Mouse (Mus musculus) retina, postnatal 1 day (tissue): ENCODE results near the gene Col6a4.
A peak's percentile ranks its signal among the peaks of the same experiment; 100 is the strongest.

Source experiments
- DNase-seq: peaks from one replicate; pipeline ENCODE4 v3.0.0-alpha.2; 2012

Gene Col6a4

GRCm38 (mm10) chr9:106071651-106072050 is 24.9 kb downstream of the Col6a4 start:
- DNase-seq = no peak

DNA sequence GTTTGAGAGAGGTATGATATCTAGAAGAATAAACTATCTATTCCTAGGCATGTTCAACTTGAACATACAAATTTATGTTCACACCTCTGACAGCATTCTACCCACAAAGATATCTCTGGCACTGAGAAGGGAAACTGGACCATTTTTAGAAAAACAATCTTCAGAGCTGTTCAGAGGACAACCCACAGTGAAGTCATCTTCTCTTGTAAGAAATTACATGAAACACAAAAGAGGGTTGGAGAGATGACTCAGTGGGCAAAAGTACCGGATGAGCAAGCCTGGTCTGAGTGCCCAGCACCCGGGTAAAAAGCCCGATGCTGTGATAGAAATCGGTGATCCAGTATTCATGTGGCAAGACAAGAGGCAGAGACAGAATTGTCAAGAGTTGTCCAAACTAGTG is 43.1 kb downstream of the Col6a4 start:
- no peak for DNase-seq

- DNase-seq = peak; percentile 16
Measured at GRCm38 (mm10) chr9:106043921-106044503, 52.6 kb downstream of the Col6a4 start.

DNA sequence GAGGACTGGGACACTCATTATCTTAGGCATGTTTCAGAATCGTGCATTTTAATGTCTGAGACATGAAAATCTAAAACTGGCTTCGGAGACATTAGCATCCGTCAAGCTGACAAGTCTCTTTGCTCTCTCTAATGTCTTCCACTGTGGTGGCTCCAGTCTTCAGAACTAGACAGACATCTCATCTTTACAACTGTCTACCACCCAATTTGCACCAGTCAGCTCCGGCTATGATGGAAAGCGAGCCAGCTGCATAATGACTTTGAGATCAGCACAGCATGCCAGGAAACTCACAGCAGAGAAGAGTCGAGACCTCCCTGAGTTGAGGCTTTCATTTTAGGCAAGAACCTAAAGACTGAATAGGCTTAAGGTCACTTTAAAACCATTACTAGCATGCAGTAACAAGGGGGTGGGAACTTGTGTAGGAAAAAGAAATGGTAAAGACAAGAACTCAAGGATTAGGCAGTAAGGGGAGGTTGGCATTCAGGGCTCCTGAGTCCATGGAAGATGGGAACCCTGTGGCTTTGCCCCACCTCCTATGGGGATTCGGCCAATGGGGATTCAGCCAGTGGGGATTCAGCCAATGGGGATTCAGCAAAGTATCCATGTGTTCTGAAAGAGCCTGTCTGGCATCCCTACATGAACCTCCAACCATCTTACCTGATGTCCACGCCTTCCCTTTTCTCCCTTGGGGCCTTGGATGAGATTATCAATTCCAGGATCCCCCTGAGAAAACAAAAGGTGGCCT is 56.5 kb downstream of the Col6a4 start:
- peak; percentile 21 for DNase-seq

DNA sequence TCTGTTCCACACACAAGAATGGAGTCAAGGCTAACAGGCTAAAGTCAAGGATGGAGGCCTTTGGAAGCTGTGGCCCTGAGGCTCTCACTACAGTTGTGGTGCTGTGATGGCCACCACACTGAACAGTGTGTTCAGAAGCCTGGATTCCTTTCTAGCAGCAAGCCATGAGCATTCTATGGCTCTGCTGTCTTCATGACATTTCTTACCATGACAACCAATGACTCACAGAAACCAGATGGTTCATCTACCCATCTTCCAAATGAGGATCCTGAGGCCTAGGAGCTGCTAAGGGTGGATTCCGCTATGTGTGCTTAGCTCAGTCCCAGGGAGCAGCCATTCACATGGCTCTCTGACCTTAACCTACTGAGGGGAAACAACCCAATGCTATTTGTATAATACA is 57.3 kb downstream of the Col6a4 start:
- DNase-seq = no peak

- DNase-seq = peak; percentile 75
Measured at GRCm38 (mm10) chr9:106038865-106039264, 57.7 kb downstream of the Col6a4 start.

GRCm38 (mm10) chr9:106015666-106016065 is 80.9 kb downstream of the Col6a4 start:
- DNase-seq = no peak

DNA sequence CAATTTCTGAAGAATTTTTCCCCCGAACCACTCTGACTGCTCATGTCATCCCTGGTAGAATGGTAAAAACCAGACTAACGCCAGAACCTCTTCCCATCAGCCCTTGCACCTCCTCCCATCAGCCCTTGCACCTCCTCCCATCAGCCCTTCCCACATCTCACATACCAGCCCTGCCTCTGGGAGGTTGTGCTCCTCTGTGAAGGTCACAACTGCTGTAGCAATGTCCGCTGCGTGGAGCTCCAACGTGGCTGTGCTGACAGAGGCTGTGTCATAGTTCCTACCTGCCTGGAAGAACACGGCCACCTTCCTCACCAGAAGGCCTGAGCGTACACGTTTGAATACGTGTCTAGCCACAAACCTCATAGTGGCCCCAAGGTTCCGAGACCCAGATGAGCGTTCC is 83.4 kb downstream of the Col6a4 start:
- no peak for DNase-seq

GRCm38 (mm10) chr9:105997955-105998354 is 98.6 kb downstream of the Col6a4 start:
- no peak for DNase-seq

DNA sequence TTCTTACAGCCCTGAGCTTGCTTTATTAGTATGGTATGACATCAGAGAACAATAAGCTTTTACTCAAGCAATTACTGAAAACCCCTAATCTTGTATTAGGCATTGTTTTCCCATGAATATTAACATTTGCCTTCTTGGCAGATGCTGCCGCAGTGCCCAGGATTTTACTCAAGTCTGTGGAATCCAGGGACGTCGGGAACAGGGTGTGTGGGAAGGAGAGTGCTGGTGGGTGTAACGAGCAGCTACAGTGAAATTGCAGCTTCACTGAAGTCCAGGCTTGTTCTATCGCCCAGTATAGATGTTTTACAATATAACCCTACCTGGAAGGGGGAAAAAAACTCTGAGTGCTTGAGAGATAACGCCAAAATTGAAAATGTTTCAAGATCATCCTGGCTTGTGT is 104.2 kb downstream of the Col6a4 start:
- no peak for DNase-seq

GRCm38 (mm10) chr9:105990099-105990498 is 106.5 kb downstream of the Col6a4 start:
- no peak for DNase-seq

GRCm38 (mm10) chr9:105989468-105989867 is 107.1 kb downstream of the Col6a4 start:
- DNase-seq = no peak

DNA sequence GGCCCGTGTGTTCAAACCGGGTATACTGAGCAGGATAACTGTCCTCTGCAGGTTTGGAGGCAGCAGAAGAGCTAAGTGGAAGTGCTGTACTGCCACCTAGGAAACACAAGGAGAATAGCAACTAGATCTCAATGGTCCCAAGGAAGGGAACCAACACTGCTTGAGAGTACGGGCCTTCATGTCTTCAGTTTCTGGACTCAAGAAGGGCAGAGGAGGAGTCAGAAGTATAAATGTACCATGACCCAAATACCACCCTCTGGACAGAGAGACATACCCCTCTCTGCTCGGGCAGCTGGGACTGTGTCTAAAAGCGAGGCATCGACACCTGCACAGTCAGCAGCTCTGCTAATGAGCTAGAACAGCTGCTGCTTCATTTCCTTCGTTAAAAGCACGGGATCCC is 108.5 kb downstream of the Col6a4 start:
- peak; percentile 69 for DNase-seq

GRCm38 (mm10) chr9:105984931-105985519 is 111.6 kb downstream of the Col6a4 start:
- DNase-seq = peak; percentile 60

DNA sequence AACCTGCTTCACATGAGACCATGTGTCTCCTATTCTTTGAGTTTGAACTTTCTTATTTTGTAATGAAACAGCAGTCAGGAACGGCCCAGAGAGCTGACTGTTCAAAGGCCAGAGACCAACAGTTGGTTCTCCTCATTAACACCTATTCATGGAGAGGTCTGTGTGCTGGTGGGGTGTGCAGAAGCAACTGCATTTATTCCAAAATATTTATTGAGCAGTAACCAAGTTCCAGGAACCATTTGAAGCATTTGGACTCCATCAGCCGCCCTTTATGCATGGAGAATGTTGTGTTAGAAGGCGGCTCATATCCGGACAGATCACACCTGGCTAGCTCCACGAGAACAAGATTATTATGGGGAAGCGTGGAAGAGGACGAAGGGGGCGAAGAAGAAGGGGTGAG is 118.1 kb downstream of the Col6a4 start:
- no peak for DNase-seq

- no peak for DNase-seq
Measured at GRCm38 (mm10) chr9:105976871-105977270, 119.7 kb downstream of the Col6a4 start.

DNA sequence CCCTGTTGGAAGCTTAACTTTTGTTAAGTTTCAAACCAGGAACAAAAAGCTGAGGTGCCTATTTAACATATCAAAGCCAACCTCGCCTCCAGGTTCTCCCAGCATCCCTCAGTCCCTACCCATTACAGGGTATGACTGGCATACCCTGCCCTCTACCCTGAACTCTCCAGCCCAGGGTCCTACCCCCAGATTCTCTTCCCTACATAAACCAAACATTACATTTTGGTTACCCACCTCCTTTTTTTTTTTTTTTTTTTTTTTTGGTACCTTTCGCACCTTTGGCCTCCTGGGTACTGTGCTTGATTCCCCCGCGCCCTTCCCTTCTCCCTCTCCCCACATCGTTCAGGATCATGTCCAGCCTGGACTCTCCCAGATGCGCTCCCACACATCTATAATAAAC is 120.3 kb downstream of the Col6a4 start:
- no peak for DNase-seq

- no peak for DNase-seq
Measured at GRCm38 (mm10) chr9:105973736-105974135, 122.8 kb downstream of the Col6a4 start.

- DNase-seq = no peak
Measured at GRCm38 (mm10) chr9:105972031-105972430, 124.6 kb downstream of the Col6a4 start.

GRCm38 (mm10) chr9:105971351-105971894 is 125.2 kb downstream of the Col6a4 start:
- no peak for DNase-seq

- no peak for DNase-seq
Measured at GRCm38 (mm10) chr9:105970901-105971300, 125.7 kb downstream of the Col6a4 start.

DNA sequence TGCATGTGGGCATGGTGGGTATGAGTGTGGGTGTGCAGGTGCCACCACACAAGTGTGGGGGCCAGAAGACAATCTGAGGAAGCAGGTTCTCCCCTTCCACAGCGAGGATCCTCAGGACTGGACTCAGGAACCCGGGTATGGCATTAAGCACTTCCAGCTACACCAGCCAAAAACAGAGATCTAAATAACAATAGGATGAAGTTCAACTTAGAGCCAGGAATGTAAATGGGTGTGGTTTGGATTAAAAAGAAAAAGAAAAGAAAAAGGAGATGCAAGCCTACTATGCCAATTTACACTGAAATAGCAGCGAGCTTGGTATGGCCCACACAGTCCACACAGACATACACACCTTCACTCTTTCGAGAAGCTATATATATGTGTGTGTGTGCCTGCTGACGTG is 128.6 kb downstream of the Col6a4 start:
- no peak for DNase-seq

DNA sequence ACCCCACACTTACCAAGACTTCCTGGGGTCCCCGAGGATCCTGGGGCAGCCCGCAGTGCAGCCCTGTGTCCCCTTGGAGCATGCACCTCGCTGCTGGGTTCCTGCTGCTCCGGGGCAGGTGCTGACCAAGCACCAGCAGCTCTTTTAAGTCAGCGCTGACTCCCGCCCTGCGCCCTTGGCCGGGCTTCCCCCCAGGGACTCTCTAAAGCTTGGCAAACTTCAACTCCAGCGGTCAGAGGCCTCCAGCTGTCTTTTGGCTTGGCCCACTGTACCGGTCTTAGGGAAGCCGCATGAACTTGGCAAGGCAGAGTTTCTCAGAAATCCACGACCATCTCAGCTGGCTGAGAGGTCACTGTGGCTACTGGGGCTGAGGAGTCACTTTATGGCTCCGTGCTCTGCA is 136.1 kb downstream of the Col6a4 start, which contains the start of gene Col6a5:
Gene Col6a5, minus strand, starts transcription at position 111 of the 400 bp plus-strand sequence.
- no peak for DNase-seq

- no peak for DNase-seq
Measured at GRCm38 (mm10) chr9:105959116-105959515, 137.5 kb downstream of the Col6a4 start.
